Mouse (Mus musculus) forebrain, embryonic 11.5 days (tissue): ENCODE results near the gene 1700025G04Rik. TPM values are rescaled to one million over a fixed set of nuclear protein-coding genes. Genes with fewer than 3 reads are reported as not detected.
A peak's percentile ranks its signal among the peaks of the same experiment; 100 is the strongest.

Experiments used
- ATAC-seq: fragments of 200-750 bp; cut with Nextera tagmentation; replicated peaks from 2 replicates; pipeline ENCODE4 v1.8.0; 2017; ENCODE audit warnings: moderate TSS enrichment; ENCODE audit not compliant: low FRiP score
- DNase-seq: peaks from one replicate; pipeline ENCODE4 v3.0.0-alpha.2; 2017; ENCODE audit warnings: low spot score
- H3K27ac ChIP-seq: fragments of 300-500 bp; sonication (generic); 2 replicates; pipeline ENCODE4 v1.5.1; 2014; ENCODE audit warnings: low read depth, low read length
- H3K27me3 ChIP-seq: fragments of 300-500 bp; sonication (generic); 2 replicates; pipeline ENCODE4 v1.6.1; 2014; ENCODE audit warnings: mild to moderate bottlenecking, low read length, mixed read lengths; ENCODE audit not compliant: control insufficient read depth, insufficient read depth
- H3K36me3 ChIP-seq: fragments of 300-500 bp; sonication (generic); 2 replicates; pipeline ENCODE4 v1.6.1; 2014; ENCODE audit warnings: mild to moderate bottlenecking, low read length, moderate library complexity, mixed read lengths; ENCODE audit not compliant: control insufficient read depth, insufficient read depth
- H3K4me1 ChIP-seq: fragments of 300-500 bp; sonication (generic); replicated peaks from 2 replicates; pipeline ENCODE4 v1.6.1; 2014; ENCODE audit warnings: low read length, mixed read lengths; ENCODE audit not compliant: control insufficient read depth, insufficient read depth
- H3K4me2 ChIP-seq: fragments of 300-500 bp; sonication (generic); 2 replicates; pipeline ENCODE4 v1.6.1; 2014; ENCODE audit warnings: low read depth, mild to moderate bottlenecking, low read length, moderate library complexity, mixed read lengths; ENCODE audit not compliant: severe bottlenecking
- H3K4me3 ChIP-seq: fragments of 300-500 bp; sonication (generic); 2 replicates; pipeline ENCODE4 v1.5.1; 2014; ENCODE audit warnings: low read depth, low read length
- H3K9ac ChIP-seq: fragments of 300-500 bp; sonication (generic); 2 replicates; pipeline ENCODE4 v1.6.1; 2014; ENCODE audit warnings: low read length
- H3K9me3 ChIP-seq: fragments of 300-500 bp; sonication (generic); 2 replicates; pipeline ENCODE4 v1.6.1; 2016; ENCODE audit warnings: low read length, mixed read lengths; ENCODE audit not compliant: control insufficient read depth
- WGBS: fragments of 180-500 bp; shearing (Covaris S2); extraction: QIAGEN DNeasy Blood & Tissue Kit; methylation state at CpG from one replicate; pipeline ENCODE4 v1.1.7; 2014; 5-methylcytosine and 5-hydroxymethylcytosine counted together
- polyA plus RNA-seq: library from polyadenylated mRNA; unstranded; fragments of >200 nt; fragmentation: Nextera tagmentation; extraction: Ambion mirVana; gene quantifications from 2 replicates; pipeline ENCODE4 v1.2.1, GENCODE M21; 2014

Gene 1700025G04Rik
- polyA plus RNA-seq, 1 experiment from 2014 or later = 25.6 TPM

GRCm38 (mm10) chr1:152034766-152035165, 55.2 kb downstream of the 1700025G04Rik start:
- Histone ChIP-seq H3K4me3 (no peak overlapping the region), H3K9me3 (no peaks in the 10 kb centered on the region; the same call in 1 of the 2 replicates), H3K36me3 (no peaks in the 10 kb centered on the region), H3K4me2 (no peak overlapping the region), H3K4me1 (no peaks in the 10 kb centered on the region), H3K9ac (no peak overlapping the region), H3K27me3 (no peaks in the 10 kb centered on the region), H3K27ac (no peak overlapping the region)
- no peak for ATAC-seq
- WGBS = 67% methylated on average over 7 of the region's 7 CpGs
- no peak for DNase-seq

- no peaks in the 10 kb centered on the region for H3K27me3 ChIP-seq
- no peaks in the 10 kb centered on the region; the same call in 1 of the 2 replicates for H3K9me3 ChIP-seq
- H3K4me2 ChIP-seq = no peak overlapping the region
- no peak overlapping the region for H3K9ac ChIP-seq
- H3K4me1 ChIP-seq = no peaks in the 10 kb centered on the region
- no peak overlapping the region for H3K4me3 ChIP-seq
- WGBS = 82% methylated on average over 3 of the region's 3 CpGs
- ATAC-seq = no peak
- DNase-seq = no peak
- no peak overlapping the region for H3K27ac ChIP-seq
- H3K36me3 ChIP-seq = no peaks in the 10 kb centered on the region
Observed at GRCm38 (mm10) chr1:152033731-152034130, 56.2 kb downstream of the 1700025G04Rik start.

GRCm38 (mm10) chr1:152032144-152032543, 57.8 kb downstream of the 1700025G04Rik start:
- no peak overlapping the region for H3K27ac ChIP-seq
- WGBS = 96% methylated on average over 5 of the region's 5 CpGs
- H3K9me3 ChIP-seq = no peaks in the 10 kb centered on the region; the same call in 1 of the 2 replicates
- DNase-seq (no peak), ATAC-seq (no peak)
- no peak overlapping the region for H3K9ac ChIP-seq
- H3K36me3 ChIP-seq = no peaks in the 10 kb centered on the region
- H3K4me2 ChIP-seq = no peak overlapping the region
- no peak overlapping the region for H3K4me3 ChIP-seq
- no peaks in the 10 kb centered on the region for H3K27me3 ChIP-seq
- no peaks in the 10 kb centered on the region for H3K4me1 ChIP-seq

GRCm38 (mm10) chr1:152030546-152030945, 59.4 kb downstream of the 1700025G04Rik start:
- Histone ChIP-seq H3K27ac (no peak overlapping the region; the same call in 1 of the 2 replicates), H3K4me2 (no peak overlapping the region), H3K9me3 (no peaks in the 10 kb centered on the region; the same call in 1 of the 2 replicates), H3K9ac (no peak overlapping the region), H3K27me3 (no peaks in the 10 kb centered on the region), H3K4me3 (no peak overlapping the region), H3K36me3 (no peaks in the 10 kb centered on the region), H3K4me1 (no peaks in the 10 kb centered on the region)
- DNase-seq (peak; percentile 53), ATAC-seq (peak; percentile 63; the same call in 1 of the 2 replicates)
- WGBS = 26% methylated on average over 6 of the region's 6 CpGs

GRCm38 (mm10) chr1:152028718-152029117, 61.2 kb downstream of the 1700025G04Rik start:
- ATAC-seq = no peak
- Histone ChIP-seq H3K4me3 (no peak overlapping the region), H3K4me1 (no peaks in the 10 kb centered on the region), H3K27ac (no peak overlapping the region), H3K9ac (no peak overlapping the region), H3K27me3 (no peaks in the 10 kb centered on the region), H3K9me3 (no peaks in the 10 kb centered on the region; the same call in 1 of the 2 replicates), H3K4me2 (no peak overlapping the region), H3K36me3 (no peaks in the 10 kb centered on the region)
- DNase-seq = no peak
- WGBS = 89% methylated on average over 4 of the region's 4 CpGs

GRCm38 (mm10) chr1:152026762-152027161, 63.2 kb downstream of the 1700025G04Rik start:
- no peak overlapping the region for H3K9ac ChIP-seq
- no peaks in the 10 kb centered on the region for H3K27me3 ChIP-seq
- no peaks in the 10 kb centered on the region for H3K36me3 ChIP-seq
- no peak overlapping the region for H3K4me2 ChIP-seq
- WGBS = 93% methylated on average over 4 of the region's 4 CpGs
- H3K27ac ChIP-seq = no peak overlapping the region
- no peak overlapping the region for H3K4me3 ChIP-seq
- no peak for DNase-seq
- no peak for ATAC-seq
- H3K4me1 ChIP-seq = no peaks in the 10 kb centered on the region
- H3K9me3 ChIP-seq = no peaks in the 10 kb centered on the region

GRCm38 (mm10) chr1:152025308-152025707, 64.6 kb downstream of the 1700025G04Rik start:
- H3K4me3 ChIP-seq = no peak overlapping the region
- ATAC-seq = no peak
- H3K9ac ChIP-seq = no peak overlapping the region
- H3K27me3 ChIP-seq = no peaks in the 10 kb centered on the region
- H3K4me1 ChIP-seq = no peaks in the 10 kb centered on the region
- H3K27ac ChIP-seq = no peak overlapping the region
- WGBS = 92% methylated on average over 4 of the region's 4 CpGs
- DNase-seq = no peak
- no peaks in the 10 kb centered on the region for H3K9me3 ChIP-seq
- no peak overlapping the region for H3K4me2 ChIP-seq
- H3K36me3 ChIP-seq = no peaks in the 10 kb centered on the region

GRCm38 (mm10) chr1:152024019-152024787, 65.7 kb downstream of the 1700025G04Rik start:
- Histone ChIP-seq H3K4me3 (no peak overlapping the region), H3K4me2 (no peak overlapping the region), H3K9me3 (no peaks in the 10 kb centered on the region), H3K27ac (no peak overlapping the region), H3K27me3 (no peaks in the 10 kb centered on the region), H3K4me1 (no peaks in the 10 kb centered on the region), H3K36me3 (no peaks in the 10 kb centered on the region), H3K9ac (no peak overlapping the region)
- ATAC-seq = no peak
- WGBS = 78% methylated on average over 18 of the region's 18 CpGs
- no peak for DNase-seq

GRCm38 (mm10) chr1:152020812-152021211, 69.1 kb downstream of the 1700025G04Rik start:
- no peaks in the 10 kb centered on the region for H3K9me3 ChIP-seq
- no peaks in the 10 kb centered on the region for H3K27me3 ChIP-seq
- H3K4me1 ChIP-seq = no peaks in the 10 kb centered on the region
- no peak overlapping the region for H3K4me3 ChIP-seq
- H3K9ac ChIP-seq = no peak overlapping the region
- no peak overlapping the region for H3K4me2 ChIP-seq
- H3K36me3 ChIP-seq = no peaks in the 10 kb centered on the region
- 96% methylated on average over 6 of the region's 6 CpGs for WGBS
- ATAC-seq (no peak), DNase-seq (no peak)
- no peak overlapping the region for H3K27ac ChIP-seq
